Mouse (Mus musculus): ENCODE measurements around the gene Zkscan16. TPM values are rescaled to one million over a fixed set of nuclear protein-coding genes. Genes with fewer than 3 reads are reported as not detected.

Zkscan16 gene
- total and polyA plus RNA-seq, 3 experiments, result not detected

GRCm38 (mm10) chr4:58961719-58962118 lies 18.3 kb downstream of the Zkscan16 start:
- peak; percentile 76 for DNase-seq (ENCODE audit: low read depth, low spot score)
- no peaks in the 10 kb centered on the region for H3K79me2 ChIP-seq (ENCODE audit: control insufficient read depth, insufficient read depth, low read length, poor library complexity)
- H3K4me3 ChIP-seq (ENCODE audit: control insufficient read depth in 1 of 2, insufficient read depth in 1 of 2, low read depth in 2 of 2, low read length in 2 of 2), result peak overlapping the region; percentile 42 to 51
- no peaks in the 10 kb centered on the region; a peak in 1 of 4 replicates for H3K4me1 ChIP-seq (ENCODE audit: control insufficient read depth in 1 of 2, insufficient read depth in 2 of 2, low read length in 2 of 2)
- no peaks in the 10 kb centered on the region for H3K27me3 ChIP-seq (ENCODE audit: control insufficient read depth in 1 of 2, insufficient read depth in 2 of 2, low read length in 2 of 2)
- no peak overlapping the region for H3K27ac ChIP-seq (ENCODE audit: control insufficient read depth, low read depth, low read length)
- TF ChIP-seq NRF1 (IDR thresholded peaks at IDR 0.05; ENCODE audit: insufficient read depth, low read depth, low read length, poor library complexity, severe bottlenecking), result peak; percentile 80
- TF ChIP-seq GATA1 (IDR thresholded peaks at IDR 0.05; ENCODE audit: low read depth, low read length), result 0 out of 2 replicates have a peak, but pooled peaks have one; percentile 8
- no peak for TF ChIP-seq JUND (IDR thresholded peaks at IDR 0.05; ENCODE audit: low read depth, low read length)
- 0 out of 2 replicates have a peak, but pooled peaks have one; percentile 26 for TF ChIP-seq SIN3A (IDR thresholded peaks at IDR 0.05; ENCODE audit: low read length)
- no peak for TF ChIP-seq USF2 (IDR thresholded peaks at IDR 0.05; ENCODE audit: borderline replicate concordance in 1 of 2, insufficient read depth in 1 of 2, low read depth in 1 of 2, low read length in 2 of 2)
- peak overlapping the region; percentile 48 for H3K9ac ChIP-seq (ENCODE audit: control insufficient read depth, low read depth, low read length, poor library complexity, severe bottlenecking)
- H3K36me3 ChIP-seq (ENCODE audit: control insufficient read depth in 1 of 2, insufficient read depth in 2 of 2, low read length in 2 of 2), result no peaks in the 10 kb centered on the region
- no peaks in the 10 kb centered on the region for H3K9me3 ChIP-seq (replicated peaks; ENCODE audit: insufficient read depth, low read length)

GRCm38 (mm10) chr4:58963271-58963670 lies 19.8 kb downstream of the Zkscan16 start:
- H3K27me3 ChIP-seq (ENCODE audit: control insufficient read depth in 1 of 2, insufficient read depth in 2 of 2, low read length in 2 of 2), result no peaks in the 10 kb centered on the region
- no peak for DNase-seq (ENCODE audit: low read depth, low spot score)

GRCm38 (mm10) chr4:58965136-58965535 lies 21.7 kb downstream of the Zkscan16 start:
- no peak overlapping the region for H3K9ac ChIP-seq (ENCODE audit: control insufficient read depth, low read depth, low read length, poor library complexity, severe bottlenecking)
- H3K79me2 ChIP-seq (ENCODE audit: control insufficient read depth, insufficient read depth, low read length, poor library complexity), result no peaks in the 10 kb centered on the region
- H3K9me3 ChIP-seq (replicated peaks; ENCODE audit: insufficient read depth, low read length), result no peaks in the 10 kb centered on the region
- no peak overlapping the region for H3K4me3 ChIP-seq (ENCODE audit: control insufficient read depth in 1 of 2, insufficient read depth in 1 of 2, low read depth in 2 of 2, low read length in 2 of 2)
- no peak overlapping the region for H3K27ac ChIP-seq (ENCODE audit: control insufficient read depth, low read depth, low read length)
- H3K27me3 ChIP-seq (ENCODE audit: control insufficient read depth in 1 of 2, insufficient read depth in 2 of 2, low read length in 2 of 2), result no peaks in the 10 kb centered on the region
- DNase-seq (ENCODE audit: low read depth, low spot score), result no peak
- H3K36me3 ChIP-seq (ENCODE audit: control insufficient read depth in 1 of 2, insufficient read depth in 2 of 2, low read length in 2 of 2), result peaks cover 0 to 5% of the 10 kb centered on the region in 2 experiments; a peak in 1 of 4 replicates
- no peak for TF ChIP-seq CHD1 (IDR thresholded peaks at IDR 0.05; ENCODE audit: low read depth, low read length)
- no peak for TF ChIP-seq ZC3H11A (IDR thresholded peaks at IDR 0.05; ENCODE audit: low read depth, low read length)
- no peak for TF ChIP-seq RCOR1 (IDR thresholded peaks at IDR 0.05; ENCODE audit: low read depth, low read length)
- no peak for TF ChIP-seq HCFC1 (IDR thresholded peaks at IDR 0.05; ENCODE audit: low read depth, low read length)
- no peak for TF ChIP-seq MXI1 (IDR thresholded peaks at IDR 0.05; ENCODE audit: low read depth, low read length)
- TF ChIP-seq CHD2 (IDR thresholded peaks at IDR 0.05; ENCODE audit: low read length), result no peak
- no peak for TF ChIP-seq EP300 (IDR thresholded peaks at IDR 0.05; ENCODE audit: low read depth in 1 of 2, low read length in 2 of 2)
- TF ChIP-seq ZMIZ1 (IDR thresholded peaks at IDR 0.05; ENCODE audit: low read depth, low read length), result no peak
- no peak for TF ChIP-seq USF1 (IDR thresholded peaks at IDR 0.05; ENCODE audit: low read depth, low read length)
- TF ChIP-seq UBTF (IDR thresholded peaks at IDR 0.05; ENCODE audit: borderline replicate concordance, insufficient read depth, low read depth, low read length), result no peak
- TF ChIP-seq MEF2A (IDR thresholded peaks at IDR 0.05; ENCODE audit: extremely low read depth, insufficient replicate concordance, low read depth, low read length, poor library complexity, severe bottlenecking), result no peak
- TF ChIP-seq TBP (IDR thresholded peaks at IDR 0.05; ENCODE audit: low read depth, low read length), result no peak
- H3K4me1 ChIP-seq (ENCODE audit: control insufficient read depth in 1 of 2, insufficient read depth in 2 of 2, low read length in 2 of 2), result peaks cover under 1 to 1% of the 10 kb centered on the region in 2 experiments; a peak in 2 of 4 replicates

More at GRCm38 (mm10) chr4:58963271-58963670, 19.8 kb downstream of the Zkscan16 start:
- Histone ChIP-seq H3K4me3 (ENCODE audit: control insufficient read depth in 1 of 2, insufficient read depth in 1 of 2, low read depth in 2 of 2, low read length in 2 of 2) (no peak overlapping the region), H3K9ac (ENCODE audit: control insufficient read depth, low read depth, low read length, poor library complexity, severe bottlenecking) (no peak overlapping the region), H3K36me3 (ENCODE audit: control insufficient read depth in 1 of 2, insufficient read depth in 2 of 2, low read length in 2 of 2) (0 out of 4 replicates have a peak, but pooled peaks cover 0 to 2% of the 10 kb centered on the region in 2 experiments), H3K9me3 (replicated peaks; ENCODE audit: insufficient read depth, low read length) (no peaks in the 10 kb centered on the region), H3K4me1 (ENCODE audit: control insufficient read depth in 1 of 2, insufficient read depth in 2 of 2, low read length in 2 of 2) (no peaks in the 10 kb centered on the region; a peak in 1 of 4 replicates), H3K79me2 (ENCODE audit: control insufficient read depth, insufficient read depth, low read length, poor library complexity) (no peaks in the 10 kb centered on the region), H3K27ac (ENCODE audit: control insufficient read depth, low read depth, low read length) (no peak overlapping the region)
- TF ChIP-seq MYB (IDR thresholded peaks at IDR 0.05; ENCODE audit: low read depth, low read length), result no peak
- no peak for TF ChIP-seq POLR2AphosphoS5 (IDR thresholded peaks at IDR 0.05; ENCODE audit: borderline replicate concordance, low read depth, low read length)
- TF ChIP-seq ZNF384 (IDR thresholded peaks at IDR 0.05; ENCODE audit: low read depth, low read length), result no peak
- TF ChIP-seq MAFK (IDR thresholded peaks at IDR 0.05; ENCODE audit: borderline replicate concordance, low read depth, low read length), result no peak
- TF ChIP-seq RAD21 (IDR thresholded peaks at IDR 0.05; ENCODE audit: low read depth, low read length), result no peak
- no peak for TF ChIP-seq HCFC1 (IDR thresholded peaks at IDR 0.05; ENCODE audit: low read depth, low read length)
- no peak for TF ChIP-seq TCF12 (IDR thresholded peaks at IDR 0.05; ENCODE audit: low read depth, low read length)
- no peak for TF ChIP-seq TBP (IDR thresholded peaks at IDR 0.05; ENCODE audit: low read depth, low read length)
- no peak for TF ChIP-seq GATA1 (IDR thresholded peaks at IDR 0.05; ENCODE audit: low read depth, low read length)
- no peak for TF ChIP-seq JUND (IDR thresholded peaks at IDR 0.05; ENCODE audit: low read depth, low read length)
- TF ChIP-seq SMC3 (IDR thresholded peaks at IDR 0.05; ENCODE audit: low read depth, low read length), result no peak
- TF ChIP-seq NRF1 (IDR thresholded peaks at IDR 0.05; ENCODE audit: insufficient read depth, low read depth, low read length, poor library complexity, severe bottlenecking), result no peak
- no peak for TF ChIP-seq MAX (IDR thresholded peaks at IDR 0.05; ENCODE audit: low read length)
- TF ChIP-seq ZC3H11A (IDR thresholded peaks at IDR 0.05; ENCODE audit: low read depth, low read length), result no peak
- no peak for TF ChIP-seq UBTF (IDR thresholded peaks at IDR 0.05; ENCODE audit: borderline replicate concordance, insufficient read depth, low read depth, low read length)
- no peak for TF ChIP-seq CHD2 (IDR thresholded peaks at IDR 0.05; ENCODE audit: low read length)

All from MEL (cell line).